Mouse (Mus musculus): Measurements from ENCODE around the gene Ank2. TPM values are rescaled to one million over a fixed set of nuclear protein-coding genes. Genes with fewer than 3 reads are reported as not detected.

Ank2 gene
- total and polyA plus RNA-seq, 2 experiments from 2014 or later, result 160 to 575 TPM

- H3K27me3 ChIP-seq (ENCODE audit: insufficient read depth, low read length), result no peaks in the 10 kb centered on the region
- WGBS, result 68% methylated on average over 3 of the region's 3 CpGs
Measured at GRCm38 (mm10) chr3:127211119-127211518, 288.0 kb downstream of the Ank2 start.

GRCm38 (mm10) chr3:127210552-127210951 lies 288.6 kb downstream of the Ank2 start:
- no peak for DNase-seq
- no peak overlapping the region for H3K27ac ChIP-seq (ENCODE audit: low read depth, low read length)
- no peaks in the 10 kb centered on the region for H3K27me3 ChIP-seq (ENCODE audit: insufficient read depth, low read length)
- no peaks in the 10 kb centered on the region; the same call in 1 of the 2 replicates for H3K4me1 ChIP-seq (ENCODE audit: insufficient read depth)
- H3K4me3 ChIP-seq (ENCODE audit: low read depth, low read length), result no peak overlapping the region
- no peaks in the 10 kb centered on the region for H3K36me3 ChIP-seq (ENCODE audit: insufficient read depth)
- no peak for ATAC-seq
- no peak for TF ChIP-seq CTCF (IDR thresholded peaks at IDR 0.05; ENCODE audit: low read depth)
- no peaks in the 10 kb centered on the region for H3K9me3 ChIP-seq (ENCODE audit: low read length)
- H3K4me2 ChIP-seq (ENCODE audit: low read depth), result no peak overlapping the region
- no peak overlapping the region for H3K9ac ChIP-seq
- 29% methylated on average over 4 of the region's 4 CpGs for WGBS

More at GRCm38 (mm10) chr3:127211119-127211518, 288.0 kb downstream of the Ank2 start:
- Histone ChIP-seq H3K4me2 (ENCODE audit: low read depth) (no peak overlapping the region), H3K36me3 (ENCODE audit: insufficient read depth) (no peaks in the 10 kb centered on the region), H3K4me3 (ENCODE audit: low read depth, low read length) (no peak overlapping the region), H3K27ac (ENCODE audit: low read depth, low read length) (no peak overlapping the region), H3K4me1 (ENCODE audit: insufficient read depth) (no peaks in the 10 kb centered on the region; the same call in 1 of the 2 replicates), H3K9me3 (ENCODE audit: low read length) (no peaks in the 10 kb centered on the region), H3K9ac (no peak overlapping the region)
- DNase-seq (no peak), ATAC-seq (no peak)
- no peak for TF ChIP-seq CTCF (IDR thresholded peaks at IDR 0.05; ENCODE audit: low read depth)

- H3K9me3 ChIP-seq (ENCODE audit: low read length), result no peaks in the 10 kb centered on the region
- ATAC-seq (no peak), DNase-seq (no peak)
- WGBS, result 92% methylated on average over 5 of the region's 5 CpGs
- no peak overlapping the region for H3K4me3 ChIP-seq (ENCODE audit: low read depth, low read length)
- no peaks in the 10 kb centered on the region for H3K36me3 ChIP-seq (ENCODE audit: insufficient read depth)
- TF ChIP-seq CTCF (IDR thresholded peaks at IDR 0.05; ENCODE audit: low read depth), result no peak
- H3K4me1 ChIP-seq (ENCODE audit: insufficient read depth), result no peaks in the 10 kb centered on the region; the same call in 1 of the 2 replicates
- H3K27me3 ChIP-seq (ENCODE audit: insufficient read depth, low read length), result no peaks in the 10 kb centered on the region
- H3K27ac ChIP-seq (ENCODE audit: low read depth, low read length), result no peak overlapping the region
- H3K4me2 ChIP-seq (ENCODE audit: low read depth), result no peak overlapping the region
- H3K9ac ChIP-seq, result no peak overlapping the region
Measured at GRCm38 (mm10) chr3:127208871-127209270, 290.3 kb downstream of the Ank2 start.

- no peak overlapping the region for H3K27ac ChIP-seq (ENCODE audit: low read depth, low read length)
- no peak for TF ChIP-seq CTCF (IDR thresholded peaks at IDR 0.05; ENCODE audit: low read depth)
- no peaks in the 10 kb centered on the region; the same call in 1 of the 2 replicates for H3K4me1 ChIP-seq (ENCODE audit: insufficient read depth)
- H3K27me3 ChIP-seq (ENCODE audit: insufficient read depth, low read length), result no peaks in the 10 kb centered on the region
- no peaks in the 10 kb centered on the region for H3K9me3 ChIP-seq (ENCODE audit: low read length)
- no peak overlapping the region for H3K4me3 ChIP-seq (ENCODE audit: low read depth, low read length)
- ATAC-seq (no peak), DNase-seq (no peak)
- H3K9ac ChIP-seq, result no peak overlapping the region
- 57% methylated on average over 5 of the region's 5 CpGs for WGBS
- H3K4me2 ChIP-seq (ENCODE audit: low read depth), result no peak overlapping the region
- H3K36me3 ChIP-seq (ENCODE audit: insufficient read depth), result peaks cover 1% of the 10 kb centered on the region; the same call in 1 of the 2 replicates
Measured at GRCm38 (mm10) chr3:127205883-127206434, 293.2 kb downstream of the Ank2 start.

GRCm38 (mm10) chr3:127202484-127203115 lies 296.6 kb downstream of the Ank2 start:
- TF ChIP-seq CTCF (IDR thresholded peaks at IDR 0.05; ENCODE audit: low read depth), result no peak
- no peak for ATAC-seq
- Histone ChIP-seq H3K4me3 (ENCODE audit: low read depth, low read length) (no peak overlapping the region), H3K4me1 (ENCODE audit: insufficient read depth) (no peaks in the 10 kb centered on the region; the same call in 1 of the 2 replicates), H3K27ac (ENCODE audit: low read depth, low read length) (no peak overlapping the region), H3K9ac (no peak overlapping the region), H3K27me3 (ENCODE audit: insufficient read depth, low read length) (no peaks in the 10 kb centered on the region), H3K36me3 (ENCODE audit: insufficient read depth) (peaks cover 3% of the 10 kb centered on the region; the same call in 1 of the 2 replicates), H3K9me3 (ENCODE audit: low read length) (no peaks in the 10 kb centered on the region), H3K4me2 (ENCODE audit: low read depth) (no peak overlapping the region)
- DNase-seq, result no peak
- WGBS, result 41% methylated on average over 11 of the region's 11 CpGs

GRCm38 (mm10) chr3:127200789-127201188 lies 298.4 kb downstream of the Ank2 start:
- 87% methylated on average over 3 of the region's 3 CpGs for WGBS
- Histone ChIP-seq H3K36me3 (ENCODE audit: insufficient read depth) (peaks cover 3% of the 10 kb centered on the region; the same call in 1 of the 2 replicates), H3K4me3 (ENCODE audit: low read depth, low read length) (no peak overlapping the region), H3K27ac (ENCODE audit: low read depth, low read length) (no peak overlapping the region), H3K9me3 (ENCODE audit: low read length) (no peaks in the 10 kb centered on the region), H3K27me3 (ENCODE audit: insufficient read depth, low read length) (no peaks in the 10 kb centered on the region), H3K9ac (no peak overlapping the region), H3K4me2 (ENCODE audit: low read depth) (no peak overlapping the region), H3K4me1 (ENCODE audit: insufficient read depth) (no peaks in the 10 kb centered on the region)
- ATAC-seq (no peak), DNase-seq (no peak)
- no peak for TF ChIP-seq CTCF (IDR thresholded peaks at IDR 0.05; ENCODE audit: low read depth)

GRCm38 (mm10) chr3:127199112-127199665 lies 300.0 kb downstream of the Ank2 start:
- Histone ChIP-seq H3K27ac (ENCODE audit: low read depth, low read length) (no peak overlapping the region), H3K4me2 (ENCODE audit: low read depth) (no peak overlapping the region), H3K36me3 (ENCODE audit: insufficient read depth) (peaks cover 3% of the 10 kb centered on the region; the same call in 1 of the 2 replicates), H3K4me1 (ENCODE audit: insufficient read depth) (no peaks in the 10 kb centered on the region), H3K9me3 (ENCODE audit: low read length) (no peaks in the 10 kb centered on the region), H3K27me3 (ENCODE audit: insufficient read depth, low read length) (no peaks in the 10 kb centered on the region), H3K4me3 (ENCODE audit: low read depth, low read length) (no peak overlapping the region), H3K9ac (no peak overlapping the region)
- no peak for TF ChIP-seq CTCF (IDR thresholded peaks at IDR 0.05; ENCODE audit: low read depth)
- 85% methylated on average over 9 of the region's 9 CpGs for WGBS
- no peak for ATAC-seq
- DNase-seq, result no peak

Data from forebrain, postnatal 0 days (tissue).